Mouse (Mus musculus) ES-Bruce4 (cell line): ENCODE data around the gene Foxo1.

Experiments
- CTCF ChIP-seq: IDR thresholded peaks from one replicate; pipeline ENCODE4 v1.8.1; 2011; ENCODE audit warnings: low read depth, low read length
- POLR2A ChIP-seq: IDR thresholded peaks from one replicate; pipeline ENCODE4 v1.8.1; 2011; ENCODE audit warnings: low read length; ENCODE audit not compliant: insufficient read depth

DNA sequence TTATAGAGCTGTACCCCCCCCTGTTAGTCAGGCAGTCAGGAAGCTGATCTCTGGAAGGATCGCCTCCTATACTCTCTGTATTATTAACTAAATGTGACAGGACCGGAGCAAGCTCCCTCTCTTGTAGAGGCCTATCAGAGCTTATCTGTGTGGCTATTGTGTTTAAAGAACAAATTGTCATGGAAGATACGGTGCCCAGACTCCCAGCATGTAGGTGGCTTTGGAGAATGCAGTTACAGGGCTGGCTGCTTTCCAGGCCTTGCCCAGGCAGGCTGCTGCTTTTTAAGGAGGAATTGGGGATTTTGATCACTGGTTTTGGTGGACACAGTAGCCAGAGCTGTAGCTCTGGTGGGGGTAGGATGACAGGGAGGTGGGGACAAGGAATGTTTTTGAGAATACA, 74.7 kb downstream of the Foxo1 start:
- TF ChIP-seq CTCF (no peak), POLR2A (no peak)
